Mouse (Mus musculus) heart, postnatal 0 days (tissue): ENCODE measurements at regions not wholly inside any gene's neighbourhood (a gene's known extent, or its start where the extent isn't known, plus 50 kb on each side); places are given as distances from the start of the nearest gene placed in this dataset.

ENCODE experiments used
- ATAC-seq: fragments of 200-750 bp; cut with Nextera tagmentation; 2 replicates; pipeline ENCODE4 v1.8.0; 2017; ENCODE audit warnings: low read depth, moderate number of reproducible peaks, moderate library complexity; ENCODE audit not compliant: insufficient read depth
- DNase-seq: peaks from one replicate; pipeline ENCODE4 v3.0.0-alpha.2; 2016; ENCODE audit warnings: low spot score
- H3K27ac ChIP-seq: fragments of 300-500 bp; sonication (generic); 2 replicates; pipeline ENCODE4 v1.5.1; 2014; ENCODE audit warnings: low read depth, mild to moderate bottlenecking
- H3K27me3 ChIP-seq: fragments of 300-500 bp; sonication (generic); 2 replicates; pipeline ENCODE4 v1.6.1; 2014; ENCODE audit warnings: low read length, mixed read lengths; ENCODE audit not compliant: control insufficient read depth, insufficient read depth
- H3K36me3 ChIP-seq: fragments of 300-500 bp; sonication (generic); replicated peaks from 2 replicates; pipeline ENCODE4 v1.6.1; 2014; ENCODE audit warnings: low read length, mixed read lengths; ENCODE audit not compliant: control insufficient read depth, insufficient read depth
- H3K4me1 ChIP-seq: fragments of 300-500 bp; sonication (generic); 2 replicates; pipeline ENCODE4 v1.6.1; 2014; ENCODE audit warnings: antibody characterized with exemption; ENCODE audit not compliant: control insufficient read depth, insufficient read depth
- H3K4me2 ChIP-seq: fragments of 300-500 bp; sonication (generic); 2 replicates; pipeline ENCODE4 v1.6.1; 2014; ENCODE audit warnings: low read depth, mild to moderate bottlenecking, low read length, moderate library complexity
- H3K4me3 ChIP-seq: fragments of 300-500 bp; sonication (generic); 2 replicates; pipeline ENCODE4 v1.5.1; 2014; ENCODE audit warnings: low read depth, low read length
- H3K9ac ChIP-seq: fragments of 300-500 bp; sonication (generic); replicated peaks from 2 replicates; pipeline ENCODE4 v1.6.1; 2014; ENCODE audit warnings: low read depth, low read length, mixed read lengths
- H3K9me3 ChIP-seq: fragments of 300-500 bp; sonication (generic); replicated peaks from 2 replicates; pipeline ENCODE4 v1.6.1; 2016; ENCODE audit warnings: low read length; ENCODE audit not compliant: control insufficient read depth
- CTCF ChIP-seq: IDR thresholded peaks from 2 replicates; pipeline ENCODE4 v1.5.1; 2016; ENCODE audit warnings: antibody characterized with exemption, control low read depth, low read depth
- EP300 ChIP-seq: IDR thresholded peaks from 2 replicates; pipeline ENCODE4 v1.6.1; 2016; ENCODE audit warnings: antibody characterized with exemption, low read depth
- WGBS: fragments of 180-500 bp; shearing (Covaris S2); extraction: QIAGEN DNeasy Blood & Tissue Kit; methylation state at CpG from one replicate; pipeline ENCODE4 v1.1.7; 2014; 5-methylcytosine and 5-hydroxymethylcytosine counted together

GRCm38 (mm10) chr8:34353140-34353855 is 241.8 kb upstream of the Gm10131 start:
- ATAC-seq, result no peak
- Histone ChIP-seq H3K4me1 (no peaks in the 10 kb centered on the region), H3K27ac (no peak overlapping the region), H3K36me3 (no peaks in the 10 kb centered on the region), H3K9ac (no peak overlapping the region), H3K27me3 (no peaks in the 10 kb centered on the region), H3K9me3 (no peaks in the 10 kb centered on the region), H3K4me2 (no peak overlapping the region), H3K4me3 (no peak overlapping the region)
- DNase-seq, result no peak
- no peak for TF ChIP-seq EP300
- TF ChIP-seq CTCF, result no peak
- 68% methylated on average over 6 of the region's 6 CpGs for WGBS

- no peak overlapping the region for H3K9ac ChIP-seq
- ATAC-seq (no peak), DNase-seq (no peak)
- 78% methylated on average over 4 of the region's 4 CpGs for WGBS
- H3K4me3 ChIP-seq, result no peak overlapping the region
- no peak overlapping the region for H3K27ac ChIP-seq
- no peak overlapping the region for H3K4me2 ChIP-seq
- no peaks in the 10 kb centered on the region for H3K36me3 ChIP-seq
- TF ChIP-seq CTCF, result no peak
- TF ChIP-seq EP300, result no peak
- H3K9me3 ChIP-seq, result no peaks in the 10 kb centered on the region
- H3K27me3 ChIP-seq, result no peaks in the 10 kb centered on the region
- H3K4me1 ChIP-seq, result no peaks in the 10 kb centered on the region
Measured at GRCm38 (mm10) chr8:34334851-34335250, 223.3 kb upstream of the Gm10131 start.

DNA sequence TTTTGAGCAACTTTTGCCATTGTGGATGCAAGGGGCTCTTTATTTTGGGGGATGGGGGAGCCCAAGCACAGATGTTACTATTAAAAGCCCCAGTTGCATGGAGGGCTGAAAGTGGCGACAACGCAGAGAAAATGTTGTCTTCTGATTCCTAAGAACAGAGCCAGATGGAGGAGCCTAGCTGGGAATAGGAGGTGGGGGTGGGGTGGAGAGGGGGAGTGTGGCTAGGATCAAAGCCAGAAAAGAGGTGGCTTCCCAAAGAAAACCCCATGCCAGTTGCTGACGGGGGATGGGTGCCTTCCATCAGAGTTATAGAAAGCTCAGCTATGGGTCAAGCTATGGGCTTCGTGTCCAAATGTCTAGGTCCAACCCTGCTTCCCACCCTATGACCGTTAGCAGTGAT is 220.1 kb upstream of the Gm10131 start:
- Histone ChIP-seq H3K36me3 (no peaks in the 10 kb centered on the region), H3K4me1 (no peaks in the 10 kb centered on the region), H3K9me3 (no peaks in the 10 kb centered on the region), H3K27me3 (0 out of 2 replicates have a peak, but pooled peaks cover 6% of the 10 kb centered on the region), H3K27ac (no peak overlapping the region), H3K4me2 (no peak overlapping the region), H3K4me3 (no peak overlapping the region), H3K9ac (no peak overlapping the region)
- ATAC-seq (no peak), DNase-seq (no peak)
- WGBS, result 33% methylated on average over 5 of the region's 5 CpGs
- no peak for TF ChIP-seq CTCF
- no peak for TF ChIP-seq EP300

DNA sequence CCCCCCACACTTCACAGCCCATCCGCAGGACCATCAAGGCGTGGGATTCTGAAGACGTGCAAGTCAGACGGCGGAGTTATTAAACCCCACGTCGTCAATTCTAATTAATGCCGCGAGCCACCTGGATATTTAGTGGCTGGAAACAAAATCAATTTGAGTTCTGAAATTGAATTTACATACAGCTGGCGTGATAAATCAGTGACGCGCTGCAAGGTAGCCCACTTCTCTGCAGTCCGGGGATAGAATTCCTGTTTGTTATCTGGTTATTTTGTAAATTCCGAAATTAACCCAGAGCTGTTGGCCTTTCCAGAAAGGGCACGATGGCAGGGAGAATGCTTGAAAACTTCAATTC is 215.1 kb upstream of the Gm10131 start:
- Histone ChIP-seq H3K36me3 (no peaks in the 10 kb centered on the region), H3K9me3 (no peaks in the 10 kb centered on the region), H3K4me2 (peak overlapping the region; percentile 22; the same call in 1 of the 2 replicates), H3K4me3 (no peak overlapping the region), H3K27me3 (peaks cover 18% of the 10 kb centered on the region; the same call in 1 of the 2 replicates), H3K4me1 (no peaks in the 10 kb centered on the region), H3K27ac (no peak overlapping the region), H3K9ac (no peak overlapping the region)
- ATAC-seq, result no peak
- WGBS, result 11% methylated on average over 15 of the region's 15 CpGs
- TF ChIP-seq CTCF (no peak), EP300 (no peak)
- DNase-seq, result no peak

GRCm38 (mm10) chr8:34325841-34326613 is 214.5 kb upstream of the Gm10131 start:
- no peak for ATAC-seq
- Histone ChIP-seq H3K27me3 (peaks cover 18% of the 10 kb centered on the region; the same call in 1 of the 2 replicates), H3K4me2 (peak overlapping the region; percentile 22; the same call in 1 of the 2 replicates), H3K9me3 (no peaks in the 10 kb centered on the region), H3K27ac (no peak overlapping the region), H3K4me3 (no peak overlapping the region), H3K36me3 (no peaks in the 10 kb centered on the region), H3K9ac (no peak overlapping the region), H3K4me1 (no peaks in the 10 kb centered on the region)
- no peak for DNase-seq
- TF ChIP-seq EP300 (no peak), CTCF (no peak)
- WGBS, result 6% methylated on average over 14 of the region's 17 CpGs
